Mouse (Mus musculus) adipocyte (in vitro differentiated cells): ENCODE measurements around the gene Ttc12.
A peak's percentile ranks its signal among the peaks of the same experiment; 100 is the strongest.

Experiments used
- DNase-seq: peaks from one replicate; pipeline ENCODE4 v3.0.0-alpha.2; 2016; ENCODE audit warnings: low spot score

Ttc12 gene

GRCm38 (mm10) chr9:49488912-49489895, 3.2 kb upstream of the Ttc12 start:
- DNase-seq, result peak; percentile 84

- DNase-seq, result no peak
Measured at GRCm38 (mm10) chr9:49488258-49488657, 2.2 kb upstream of the Ttc12 start.

- DNase-seq, result no peak
Measured at GRCm38 (mm10) chr9:49487657-49487943, 1.6 kb upstream of the Ttc12 start.

GRCm38 (mm10) chr9:49486805-49487656, 1.0 kb upstream of the Ttc12 start:
- no peak for DNase-seq

- no peak for DNase-seq
Measured at GRCm38 (mm10) chr9:49485250-49485891, 654 bp downstream of the Ttc12 start.

- peak; percentile 29 for DNase-seq
Measured at GRCm38 (mm10) chr9:49483316-49483715, 2.7 kb downstream of the Ttc12 start.

- no peak for DNase-seq
Measured at GRCm38 (mm10) chr9:49472126-49472525, 13.9 kb downstream of the Ttc12 start.

- no peak for DNase-seq
Measured at GRCm38 (mm10) chr9:49470946-49471345, 15.1 kb downstream of the Ttc12 start.

GRCm38 (mm10) chr9:49470006-49470405, 16.0 kb downstream of the Ttc12 start:
- no peak for DNase-seq

- no peak for DNase-seq
Measured at GRCm38 (mm10) chr9:49456136-49456535, 29.9 kb downstream of the Ttc12 start.

- no peak for DNase-seq
Measured at GRCm38 (mm10) chr9:49452396-49452795, 33.6 kb downstream of the Ttc12 start.

GRCm38 (mm10) chr9:49450491-49450890, 35.5 kb downstream of the Ttc12 start:
- no peak for DNase-seq

GRCm38 (mm10) chr9:49442621-49443020, 43.4 kb downstream of the Ttc12 start:
- no peak for DNase-seq

GRCm38 (mm10) chr9:49427478-49427877, 58.5 kb downstream of the Ttc12 start:
- DNase-seq, result no peak

GRCm38 (mm10) chr9:49426921-49427320, 59.1 kb downstream of the Ttc12 start, which contains the start of gene Ankk1:
Gene Ankk1, minus strand, starts transcription at chr9:49427021.
- no peak for DNase-seq

- no peak for DNase-seq
Measured at GRCm38 (mm10) chr9:49425585-49425984, 60.4 kb downstream of the Ttc12 start.

GRCm38 (mm10) chr9:49423866-49424265, 62.2 kb downstream of the Ttc12 start:
- no peak for DNase-seq

GRCm38 (mm10) chr9:49410621-49411020, 75.4 kb downstream of the Ttc12 start:
- DNase-seq, result peak; percentile 5

- DNase-seq, result no peak
Measured at GRCm38 (mm10) chr9:49407028-49407427, 79.0 kb downstream of the Ttc12 start.

GRCm38 (mm10) chr9:49403711-49404110, 82.3 kb downstream of the Ttc12 start:
- DNase-seq, result no peak

- no peak for DNase-seq
Measured at GRCm38 (mm10) chr9:49396006-49396405, 90.0 kb downstream of the Ttc12 start.

- DNase-seq, result no peak
Measured at GRCm38 (mm10) chr9:49392242-49392641, 93.8 kb downstream of the Ttc12 start.
